Mouse (Mus musculus) gastrocnemius, adult 8-10 months (tissue): ENCODE results near the gene Smarca2. TPM values are rescaled to one million over a fixed set of nuclear protein-coding genes. Genes with fewer than 3 reads are reported as not detected.
"Not testable (repeated sequence)": the region's sequence is repeated elsewhere in the genome, so short reads cannot be mapped to it uniquely, and the experiment has no call there.

Experiments
- DNase-seq, 2 experiments: peaks; one replicate each; pipeline ENCODE4 v3.0.0; 2022; ENCODE audit warnings: low spot score in 2 of 2
- total RNA-seq, 4 experiments: library from RNA; stranded (reverse); gene quantifications; 2 replicates each; pipeline ENCODE4 v1.2.4; 2022

The Smarca2 gene
- total RNA-seq, 4 experiments from 2014 or later: 46.8 to 65.7 (median 58.7) TPM

DNA sequence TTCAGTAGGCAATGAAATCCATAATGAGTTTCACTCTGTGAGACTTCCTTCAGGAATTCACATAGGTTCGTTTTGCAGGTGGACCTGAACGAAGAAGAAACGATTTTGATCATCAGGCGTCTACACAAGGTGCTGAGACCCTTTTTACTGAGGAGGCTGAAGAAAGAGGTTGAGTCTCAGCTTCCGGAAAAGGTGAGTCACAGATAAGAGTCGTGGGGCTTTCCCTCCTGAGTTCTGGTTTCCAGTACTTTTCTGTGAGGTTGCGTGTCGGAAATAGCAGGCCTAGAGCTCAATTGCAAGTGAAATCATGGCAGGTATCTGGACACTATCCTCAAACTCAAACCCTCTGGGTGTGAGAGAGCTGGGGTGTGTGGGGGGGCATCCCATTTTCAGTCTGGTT, 78.9 kb downstream of the Smarca2 start:
- DNase-seq: no peak

DNA sequence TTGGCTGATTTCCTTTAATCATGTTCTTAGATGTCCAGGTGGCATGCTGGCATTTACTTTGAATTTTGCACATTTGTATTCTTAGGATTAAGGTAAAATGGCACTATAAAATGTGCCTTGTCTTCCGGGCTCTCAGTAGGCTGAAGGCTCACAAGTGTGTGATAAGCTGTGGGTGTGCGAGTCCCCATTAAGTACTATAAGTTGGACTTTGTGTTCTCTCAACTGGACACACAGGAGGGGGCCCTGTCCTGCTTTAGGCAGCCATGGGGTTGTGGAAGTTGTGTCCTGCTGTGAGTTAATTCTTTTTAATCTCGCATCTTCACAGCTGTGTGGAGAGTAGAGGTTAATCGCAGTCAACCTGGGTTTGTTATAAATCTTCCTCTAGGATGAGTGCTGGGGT, 85.7 kb downstream of the Smarca2 start:
- DNase-seq: no peak

- DNase-seq: no peak
These were observed 92.3 kb downstream of the Smarca2 start for GRCm38 (mm10) chr19:26697107-26697506.

DNA sequence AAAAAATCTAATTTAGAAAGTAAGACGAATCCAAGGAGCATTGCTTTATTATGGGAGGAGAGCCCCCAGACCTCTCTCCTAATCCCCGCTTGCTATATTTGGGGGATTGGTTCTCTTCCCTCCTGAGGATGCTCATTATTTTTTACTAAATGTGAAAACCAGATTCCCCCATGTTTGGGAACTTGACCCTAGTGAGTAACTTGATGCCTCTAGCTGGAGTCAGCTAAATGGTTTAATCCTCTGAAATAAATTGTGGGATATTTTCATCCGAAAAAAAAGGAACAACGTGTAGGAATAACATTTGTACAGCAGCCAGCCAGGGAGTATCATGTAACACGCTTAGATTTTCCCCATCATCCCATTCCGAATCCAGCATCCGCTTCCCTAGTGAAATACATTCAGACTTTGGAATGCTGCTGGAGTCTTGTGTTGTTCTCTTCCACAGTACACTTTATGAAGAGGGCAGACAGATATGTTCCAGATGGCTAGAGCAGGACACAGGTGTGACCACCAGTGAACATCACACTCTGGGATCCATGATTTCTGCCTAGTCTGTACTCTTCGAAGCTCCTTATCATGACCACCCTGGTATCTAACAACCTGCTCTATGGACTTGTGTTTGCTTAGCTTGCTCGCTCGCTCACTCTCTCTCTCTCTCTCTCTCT, 99.8 kb downstream of the Smarca2 start:
- DNase-seq: no peak

- no peak for DNase-seq
These were observed 102.1 kb downstream of the Smarca2 start for GRCm38 (mm10) chr19:26706910-26707309.

DNA sequence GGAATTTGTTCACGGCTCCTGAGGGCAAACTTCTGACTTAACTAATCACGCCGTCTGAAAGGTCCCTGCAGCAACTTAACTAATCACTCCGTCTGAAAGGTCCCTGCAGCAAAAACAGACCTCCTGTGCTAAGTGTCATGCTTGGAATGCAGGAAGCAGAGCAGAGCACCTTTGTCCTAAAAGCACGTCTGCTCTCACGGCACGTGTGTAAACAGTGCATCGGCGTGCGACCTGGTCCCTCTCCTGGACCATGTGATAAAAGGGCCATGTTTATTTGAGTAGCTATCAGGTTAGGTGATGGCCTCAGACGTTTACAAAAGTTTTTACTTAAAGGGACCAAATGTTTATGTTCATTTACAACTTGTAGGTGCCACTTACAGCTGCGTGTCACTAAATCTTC, 104.2 kb downstream of the Smarca2 start:
- DNase-seq: no peak

DNA sequence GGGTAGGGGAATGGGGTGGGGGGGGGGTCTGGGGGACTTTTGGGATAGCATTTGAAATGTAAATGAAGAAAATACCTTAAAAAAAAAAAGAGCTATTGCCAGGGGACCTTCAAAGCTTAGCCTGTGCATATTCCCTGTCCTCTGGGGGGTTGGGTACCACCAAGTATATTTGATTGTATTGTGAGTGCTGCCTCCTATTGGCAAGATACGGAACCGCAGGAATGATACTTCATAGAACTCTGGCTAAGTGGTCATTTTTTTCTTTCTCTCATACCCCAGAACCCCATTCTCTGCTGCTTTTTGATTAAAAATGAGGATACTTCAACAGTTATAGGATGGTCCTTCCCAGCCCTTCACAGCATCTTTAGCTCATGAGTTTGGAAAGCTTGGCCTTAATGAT, 106.4 kb downstream of the Smarca2 start:
- no peak for DNase-seq

- no peak for DNase-seq
These were observed 111.4 kb downstream of the Smarca2 start for GRCm38 (mm10) chr19:26716217-26716616.

DNA sequence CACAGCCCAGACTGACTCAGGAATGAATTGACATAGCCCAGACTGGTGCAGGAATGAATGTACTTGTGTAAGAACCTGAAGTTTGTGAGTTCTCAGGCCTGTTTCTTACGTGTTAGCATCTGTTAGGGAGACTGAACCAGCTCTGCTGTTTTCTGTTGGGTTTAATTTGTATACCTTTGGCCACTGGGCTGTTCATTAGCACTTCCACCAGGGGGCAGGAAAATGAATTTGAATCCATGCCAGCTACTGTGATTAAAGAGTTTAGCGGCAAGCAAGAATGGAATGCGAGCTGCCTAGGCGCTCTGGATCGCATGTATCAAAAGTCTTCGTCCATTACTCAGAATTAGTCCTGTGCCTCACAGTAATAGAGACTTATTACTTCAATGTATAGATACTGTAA, 113.4 kb downstream of the Smarca2 start:
- peak; percentile 27 to 42 for DNase-seq

GRCm38 (mm10) chr19:26719161-26719560, 114.3 kb downstream of the Smarca2 start:
- peak; percentile 35 to 68 for DNase-seq

- peak; percentile 21 to 38 for DNase-seq
These were observed 116.9 kb downstream of the Smarca2 start for GRCm38 (mm10) chr19:26721741-26722140.

- no peak for DNase-seq
These were observed 119.0 kb downstream of the Smarca2 start for GRCm38 (mm10) chr19:26723899-26724298.

GRCm38 (mm10) chr19:26724626-26725025, 119.8 kb downstream of the Smarca2 start:
- DNase-seq: no peak

- no peak for DNase-seq
These were observed 122.9 kb downstream of the Smarca2 start for GRCm38 (mm10) chr19:26727796-26728195.

GRCm38 (mm10) chr19:26730486-26730885, 125.6 kb downstream of the Smarca2 start:
- DNase-seq: no peak

- no peak for DNase-seq
These were observed 126.3 kb downstream of the Smarca2 start for GRCm38 (mm10) chr19:26731121-26731520.

DNA sequence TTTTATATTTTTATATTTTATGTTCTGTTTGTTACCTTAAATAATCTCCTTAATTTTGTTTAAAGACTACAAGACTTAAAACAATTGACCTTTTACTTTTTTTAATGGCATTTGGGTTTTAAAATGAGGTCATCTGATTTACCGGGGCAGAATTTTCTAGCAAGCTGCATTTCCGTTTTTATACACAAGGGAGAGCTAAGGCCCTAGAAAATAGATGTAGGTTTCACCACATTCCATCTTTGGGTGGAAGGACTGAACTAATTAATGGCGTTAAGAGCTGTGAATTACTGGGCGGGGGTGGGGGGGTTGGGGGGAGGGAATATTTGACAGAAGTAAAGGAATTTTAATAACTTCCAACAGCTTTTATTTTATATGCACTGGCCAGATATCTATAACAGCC, 127.0 kb downstream of the Smarca2 start:
- no peak for DNase-seq

GRCm38 (mm10) chr19:26733055-26733454, 128.2 kb downstream of the Smarca2 start:
- DNase-seq: no peak

GRCm38 (mm10) chr19:26733546-26734100, 128.8 kb downstream of the Smarca2 start:
- DNase-seq: no peak

- DNase-seq: no peak
These were observed 129.9 kb downstream of the Smarca2 start for GRCm38 (mm10) chr19:26734704-26735109.

GRCm38 (mm10) chr19:26745021-26745420, 140.2 kb downstream of the Smarca2 start:
- DNase-seq: not testable (repeated sequence)

DNA sequence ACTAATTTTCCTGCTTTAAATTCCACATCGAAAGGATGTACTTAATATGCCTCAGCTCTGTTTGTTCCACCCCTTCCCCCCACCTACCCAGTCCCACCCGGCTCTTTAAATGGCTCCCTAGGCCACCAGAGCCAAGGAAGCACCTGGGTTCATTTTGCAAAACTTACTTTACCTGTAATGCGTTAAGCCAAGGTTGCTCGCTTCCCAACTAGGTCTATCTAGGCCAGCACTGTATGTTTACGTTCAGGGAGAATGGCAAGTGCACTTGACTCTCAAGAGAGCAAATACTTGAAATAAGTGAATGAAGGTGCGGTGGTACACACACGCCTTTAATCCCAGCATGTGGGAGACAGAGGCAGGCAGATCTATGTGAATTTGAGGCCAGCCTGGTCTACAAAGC, 140.7 kb downstream of the Smarca2 start:
- no peak for DNase-seq

DNA sequence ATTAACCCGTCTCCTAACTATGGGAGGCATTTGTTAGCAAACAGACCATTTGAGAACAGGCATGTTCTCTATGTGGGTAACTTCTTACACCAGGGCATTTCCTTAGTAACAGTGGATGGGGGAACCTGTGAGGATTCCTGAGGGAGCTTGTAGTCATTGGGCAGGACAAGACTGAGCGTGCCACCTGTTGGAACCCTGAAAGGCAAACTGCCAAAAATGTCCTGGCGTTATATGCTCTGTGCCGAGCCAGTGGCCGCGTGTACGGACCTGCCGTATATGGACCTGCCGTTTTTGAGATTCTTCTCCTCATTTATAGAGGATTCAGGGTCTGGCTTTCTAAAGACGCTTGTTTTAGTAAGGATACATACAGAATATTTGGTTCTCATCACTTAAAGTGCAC, 141.4 kb downstream of the Smarca2 start:
- no peak for DNase-seq
